Mouse (Mus musculus): ENCODE measurements at regions not wholly inside any gene's neighbourhood (a gene's known extent, or its start where the extent isn't known, plus 50 kb on each side); places are given as distances from the start of the nearest gene placed in this dataset.
"Not testable (repeated sequence)": the region's sequence is repeated elsewhere in the genome, so short reads cannot be mapped to it uniquely, and the experiment has no call there.

DNA sequence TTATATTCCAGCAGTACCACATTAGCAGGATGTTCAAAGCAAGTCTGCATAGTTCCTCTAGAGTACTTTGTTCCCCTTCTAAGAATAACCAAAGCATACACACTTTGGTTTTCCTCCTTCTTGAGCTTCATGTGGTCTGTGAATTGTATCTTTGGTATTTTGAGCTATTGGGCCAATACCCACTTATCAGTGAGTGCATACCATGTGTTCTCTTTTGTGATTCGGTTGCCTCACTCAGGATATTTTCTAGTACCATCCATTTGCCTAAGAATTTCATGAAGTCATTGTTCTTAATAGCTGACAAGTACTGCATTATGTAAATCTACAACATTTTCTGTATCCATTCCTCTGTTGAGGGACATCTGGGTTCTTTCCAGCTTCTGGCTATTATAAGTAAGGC is 535.3 kb upstream of the N6amt1 start:
- not testable (repeated sequence) for TF ChIP-seq USF1 (IDR thresholded peaks at IDR 0.05; ENCODE audit: low read depth); MYOD1 (IDR thresholded peaks at IDR 0.05; ENCODE audit: control insufficient read depth in 1 of 3, insufficient read length in 2 of 3, low read depth in 2 of 3); POLR2A (IDR thresholded peaks at IDR 0.05; ENCODE audit: insufficient read length, low read depth); POLR2AphosphoS2 (IDR thresholded peaks at IDR 0.05; ENCODE audit: insufficient read length, low read depth); E2F4 (IDR thresholded peaks at IDR 0.05; ENCODE audit: insufficient read depth); MYOG (IDR thresholded peaks at IDR 0.05; ENCODE audit: control insufficient read depth in 1 of 3, insufficient read depth in 1 of 3, insufficient read length in 2 of 3, low read depth in 2 of 3); SRF (IDR thresholded peaks at IDR 0.05; ENCODE audit: control insufficient read depth, insufficient read length, low read depth); CEBPB (IDR thresholded peaks at IDR 0.05; ENCODE audit: insufficient read depth, poor library complexity, severe bottlenecking); MAX (IDR thresholded peaks at IDR 0.05; ENCODE audit: low read depth); TCF3 (IDR thresholded peaks at IDR 0.05; ENCODE audit: insufficient read length, low read depth)

Measured in myocyte (in vitro differentiated cells).